Mouse (Mus musculus) kidney, adult 2 months (tissue): Measurements from ENCODE around the gene Ace2.

Source experiments
- CTCF ChIP-seq: fragments of 200-500 bp; conservative IDR thresholded peaks from 2 replicates; pipeline ENCODE4 v1.5.1; 2011; ENCODE audit warnings: low read depth, mild to moderate bottlenecking, control low read depth, low read length, moderate library complexity, mixed read lengths; ENCODE audit not compliant: insufficient read depth, insufficient read length
- POLR2A ChIP-seq: fragments of 200-500 bp; IDR thresholded peaks from one replicate; pipeline ENCODE4 v1.6.1; 2011; ENCODE audit warnings: low read depth, low read length, control low read depth

GRCm38 (mm10) chrX:164102656-164103055 is 36.5 kb upstream of the Ace2 start:
- TF ChIP-seq CTCF (no peak), POLR2A (no peak)
